Mouse (Mus musculus) 3134 (cell line): Measurements from ENCODE around the gene Phtf1.

Source experiments
- DNase-seq: peaks from one replicate; pipeline ENCODE4 v3.0.0-alpha.2; 2011; ENCODE audit warnings: low spot score; ENCODE audit not compliant: insufficient read length; ENCODE audit errors: extremely low read depth

The Phtf1 gene

DNA sequence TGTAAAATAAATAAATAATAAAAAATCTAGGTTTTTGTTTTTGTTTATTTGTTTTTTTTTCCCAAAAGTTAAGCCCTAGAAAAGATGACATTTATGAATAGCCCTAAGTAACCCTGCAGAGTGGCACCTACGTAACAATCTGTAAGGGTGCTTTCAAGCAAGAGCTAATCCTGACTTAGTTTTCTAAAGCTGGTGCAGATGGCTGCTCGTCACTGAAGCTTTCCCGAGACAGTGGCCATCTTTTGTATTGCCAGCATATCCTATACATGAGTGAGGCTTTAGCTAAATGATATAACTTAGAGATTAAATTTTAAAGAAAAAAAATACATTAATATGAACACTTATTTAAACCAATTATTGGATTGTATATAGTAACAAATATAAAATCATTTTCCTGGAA, 50.0 kb downstream of the Phtf1 start:
- DNase-seq, result no peak

DNA sequence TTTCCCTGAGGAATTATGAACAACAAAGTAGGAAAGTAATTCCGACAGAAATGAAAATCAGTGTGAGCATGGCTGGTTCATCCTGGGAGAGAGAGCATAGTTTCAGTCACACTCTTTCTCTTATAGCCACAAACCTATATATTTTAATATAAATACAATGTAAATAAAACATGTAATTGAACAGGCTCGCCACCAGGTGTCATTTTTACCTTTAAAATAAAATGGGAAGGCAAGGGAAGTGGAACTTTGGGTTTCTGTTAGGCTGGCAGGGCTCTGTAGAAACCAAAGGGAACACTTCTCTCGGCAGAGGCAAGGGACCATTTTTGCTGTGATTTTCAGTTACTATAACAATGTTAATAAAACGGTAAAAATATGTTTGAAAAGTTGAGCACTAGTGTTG, 51.5 kb downstream of the Phtf1 start:
- DNase-seq, result no peak

DNA sequence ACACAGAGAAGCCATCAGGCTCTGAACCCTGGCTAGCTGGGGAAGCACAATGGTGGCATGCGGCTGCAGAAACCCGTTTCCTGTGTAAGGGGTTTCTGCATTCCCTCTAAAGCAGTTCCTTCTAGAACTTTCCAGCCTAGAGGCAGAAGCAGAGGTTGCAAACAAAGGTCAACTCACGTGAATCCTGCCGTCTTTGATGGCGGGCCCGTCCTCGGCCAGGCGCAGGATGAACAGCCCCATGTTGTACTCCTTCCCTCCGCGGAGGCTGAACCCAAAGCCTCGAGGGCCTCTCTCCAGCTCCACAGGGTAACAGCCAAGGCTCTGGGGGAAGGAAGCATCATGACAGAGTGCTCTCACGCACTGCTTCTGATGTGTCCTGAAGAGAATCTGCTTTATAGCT, 52.2 kb downstream of the Phtf1 start:
- DNase-seq, result no peak

DNA sequence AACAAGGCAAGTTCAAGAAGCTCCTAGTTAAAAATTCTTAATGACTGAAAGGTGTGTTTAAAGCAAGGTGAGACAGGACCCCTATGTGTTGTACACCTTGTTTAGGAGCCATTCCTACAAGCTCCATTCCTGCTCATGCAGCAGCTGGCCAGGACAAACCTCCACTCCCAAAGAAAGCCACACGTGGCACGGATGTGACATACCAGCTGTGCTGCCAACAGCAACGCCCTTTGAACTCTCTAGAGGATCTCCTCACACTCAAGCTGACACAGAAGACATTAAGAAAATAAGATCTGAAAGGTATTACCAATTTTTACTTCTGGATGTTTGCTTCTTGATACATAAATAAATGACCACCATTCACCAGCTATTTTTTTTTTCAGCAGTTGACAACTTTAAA, 59.0 kb downstream of the Phtf1 start:
- DNase-seq, result no peak

DNA sequence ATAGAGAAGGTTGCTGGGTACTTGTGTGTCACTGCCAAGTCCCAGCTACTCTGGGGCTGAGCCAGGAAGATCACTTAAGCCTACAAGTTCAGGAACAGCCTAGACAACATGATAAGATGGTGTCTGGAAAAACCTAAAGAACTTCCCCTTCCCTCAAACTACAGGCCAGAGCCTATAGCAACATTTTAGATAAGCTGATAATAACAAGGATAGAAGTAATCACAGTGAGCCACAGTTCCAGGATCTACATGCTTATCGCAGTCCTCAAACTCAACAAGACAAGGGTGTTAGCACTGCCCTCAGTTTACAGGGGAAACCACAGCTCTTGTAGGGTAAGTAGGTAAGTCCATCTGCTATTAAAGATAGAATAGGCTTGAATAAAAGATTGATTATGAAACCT, 64.2 kb downstream of the Phtf1 start:
- DNase-seq, result no peak

DNA sequence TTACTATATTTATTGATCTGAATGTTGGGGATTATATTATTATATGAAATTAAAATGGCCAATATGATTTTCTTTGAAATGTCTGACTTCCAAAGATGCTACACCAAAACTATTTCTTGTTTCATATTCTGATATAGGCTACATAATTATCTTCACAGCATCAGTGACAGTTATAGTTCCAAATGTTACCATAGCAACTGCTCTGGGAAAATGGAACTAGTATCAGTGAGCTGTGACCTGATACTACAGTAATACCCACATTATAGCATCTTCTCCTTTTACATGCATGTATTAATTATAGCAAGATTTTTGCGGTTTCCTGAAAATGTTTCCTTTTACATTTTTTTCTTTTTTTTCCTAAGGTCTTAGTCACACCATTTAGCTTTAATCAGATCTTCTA, 64.8 kb downstream of the Phtf1 start:
- no peak for DNase-seq

DNA sequence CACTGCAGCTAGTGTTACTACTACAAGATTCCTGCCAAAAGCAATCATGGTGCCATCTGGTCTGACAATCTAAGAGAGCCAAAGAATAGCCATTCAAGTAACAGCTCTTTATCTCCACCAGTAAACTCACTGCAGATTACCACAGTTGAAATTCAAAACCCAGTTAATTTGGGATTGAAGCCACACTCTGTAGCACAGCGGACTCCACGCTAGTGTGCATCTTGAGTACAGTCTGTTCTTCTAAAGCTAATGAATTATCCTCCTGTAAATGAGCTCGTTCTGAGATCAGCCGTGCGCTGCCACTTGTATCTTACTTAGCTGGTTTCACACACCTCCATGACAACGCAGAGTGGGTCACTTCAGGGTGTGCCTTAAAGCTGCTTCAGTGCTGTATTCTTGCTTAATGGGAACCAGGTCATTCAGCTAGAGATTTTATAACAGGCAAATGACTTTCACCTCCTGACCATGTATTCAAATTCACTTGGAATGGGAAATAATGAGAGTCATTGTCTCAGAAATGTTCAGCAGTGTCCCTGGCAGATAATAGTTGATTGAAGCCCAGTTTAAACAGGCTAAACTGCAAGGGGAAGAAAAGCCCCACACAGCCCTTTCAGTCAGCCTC, 91.2 kb downstream of the Phtf1 start:
- no peak for DNase-seq

DNA sequence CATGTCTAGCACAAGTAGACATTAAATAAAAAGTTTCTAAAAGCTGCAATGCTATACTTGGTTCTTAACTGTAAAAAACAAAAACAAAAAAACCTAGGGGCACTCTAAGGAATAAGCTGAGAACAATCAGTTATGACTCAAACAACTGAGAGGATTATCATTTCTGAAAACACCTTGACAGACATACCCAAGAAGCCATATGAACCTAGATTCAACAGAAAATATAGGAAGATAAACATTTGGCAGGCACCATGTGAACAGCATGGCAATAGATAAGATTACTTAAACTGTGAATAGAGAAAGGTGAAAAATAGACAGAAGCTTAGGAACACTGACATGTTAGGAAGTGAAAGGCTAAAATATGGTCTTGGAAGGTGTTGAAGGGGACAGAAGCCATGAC, 101.5 kb downstream of the Phtf1 start:
- no peak for DNase-seq
